Mouse (Mus musculus): ENCODE measurements around the gene Tomm20. TPM values are rescaled to one million over a fixed set of nuclear protein-coding genes. Genes with fewer than 3 reads are reported as not detected.
"Not testable (repeated sequence)": the region's sequence is repeated elsewhere in the genome, so short reads cannot be mapped to it uniquely, and the experiment has no call there.

Gene Tomm20
- polyA plus RNA-seq, 1 experiment = 184 TPM

- DNase-seq = no peak
- TF ChIP-seq CTCF (IDR thresholded peaks at IDR 0.05; ENCODE audit: insufficient read depth, low read length) = no peak
- WGBS = 59% methylated on average over 5 of the region's 5 CpGs
These were observed 61.9 kb downstream of the Tomm20 start for GRCm38 (mm10) chr8:126883752-126884151.

GRCm38 (mm10) chr8:126882586-126882985 is 63.1 kb downstream of the Tomm20 start:
- not testable (repeated sequence) for H3K4me3 ChIP-seq (replicated peaks; ENCODE audit: extremely low read depth, low read depth, low read length); DNase-seq
- WGBS = 97% methylated on average over 1 of the region's 1 CpGs

More at GRCm38 (mm10) chr8:126883752-126884151, 61.9 kb downstream of the Tomm20 start:
- peaks cover 9% of the 10 kb centered on the region for H3K4me1 ChIP-seq (ENCODE audit: control insufficient read depth, insufficient read depth, low read length)
- no peak overlapping the region for H3K4me3 ChIP-seq (replicated peaks; ENCODE audit: extremely low read depth, low read depth, low read length)

GRCm38 (mm10) chr8:126881641-126882140 is 64.0 kb downstream of the Tomm20 start:
- WGBS = 60% methylated on average over 4 of the region's 4 CpGs
- TF ChIP-seq POLR2A (IDR thresholded peaks at IDR 0.05; ENCODE audit: borderline replicate concordance, extremely low read depth, low read depth, low read length) (no peak), CTCF (IDR thresholded peaks at IDR 0.05; ENCODE audit: insufficient read depth, low read length) (no peak)
- no peak overlapping the region for H3K4me3 ChIP-seq (replicated peaks; ENCODE audit: extremely low read depth, low read depth, low read length)
- DNase-seq = no peak
- H3K4me1 ChIP-seq (ENCODE audit: control insufficient read depth, insufficient read depth, low read length) = peaks cover 9% of the 10 kb centered on the region

More at GRCm38 (mm10) chr8:126882586-126882985, 63.1 kb downstream of the Tomm20 start:
- not testable (repeated sequence) for H3K4me1 ChIP-seq (ENCODE audit: control insufficient read depth, insufficient read depth, low read length)

Other genes starting within 250 kb of the Tomm20 start
- gene Rbm34, start 25.2 kb upstream of the Tomm20 start, polyA plus RNA-seq (2012; rRNA removed) = 2.1 and 2.4 TPM in 2 replicates
- 52.8 and 58.8 TPM in 2 replicates for gene Pard3, start 118.0 kb upstream of the Tomm20 start, polyA plus RNA-seq (2012; rRNA removed)